Mouse (Mus musculus) lung, embryonic 15.5 days (tissue): ENCODE measurements at regions not wholly inside any gene's neighbourhood (a gene's known extent, or its start where the extent isn't known, plus 50 kb on each side); places are given as distances from the start of the nearest gene placed in this dataset.

ENCODE experiments used
- ATAC-seq: fragments of 200-750 bp; cut with Nextera tagmentation; 2 replicates; pipeline ENCODE4 v1.8.0; 2017; ENCODE audit warnings: moderate number of reproducible peaks, borderline replicate concordance; ENCODE audit not compliant: low FRiP score, low TSS enrichment; ENCODE audit errors: extremely low read depth
- H3K27ac ChIP-seq: fragments of 300-500 bp; sonication (generic); 2 replicates; pipeline ENCODE4 v1.5.1; 2015; ENCODE audit warnings: moderate library complexity, mild to moderate bottlenecking, inconsistent platforms
- H3K27me3 ChIP-seq: fragments of 300-500 bp; sonication (generic); 2 replicates; pipeline ENCODE4 v1.6.1; 2015; ENCODE audit warnings: inconsistent platforms
- H3K36me3 ChIP-seq: fragments of 300-500 bp; sonication (generic); 2 replicates; pipeline ENCODE4 v1.6.1; 2015; ENCODE audit warnings: inconsistent platforms
- H3K4me1 ChIP-seq: fragments of 300-500 bp; sonication (generic); 2 replicates; pipeline ENCODE4 v1.6.1; 2015; ENCODE audit warnings: inconsistent platforms
- H3K4me2 ChIP-seq: fragments of 300-500 bp; sonication (generic); 2 replicates; pipeline ENCODE4 v1.6.1; 2015; ENCODE audit warnings: inconsistent platforms, mild to moderate bottlenecking, moderate library complexity
- H3K4me3 ChIP-seq: fragments of 300-500 bp; sonication (generic); 2 replicates; pipeline ENCODE4 v1.5.1; 2015; ENCODE audit warnings: mild to moderate bottlenecking, inconsistent platforms
- H3K9ac ChIP-seq: fragments of 300-500 bp; sonication (generic); 2 replicates; pipeline ENCODE4 v1.6.1; 2015; ENCODE audit warnings: inconsistent platforms
- H3K9me3 ChIP-seq: fragments of 300-500 bp; sonication (generic); 2 replicates; pipeline ENCODE4 v1.6.1; 2016; ENCODE audit warnings: inconsistent platforms
- WGBS: fragments of 180-500 bp; shearing (Covaris S2); methylation state at CpG from one replicate; pipeline ENCODE4 v1.1.7; 2015; 5-methylcytosine and 5-hydroxymethylcytosine counted together

DNA sequence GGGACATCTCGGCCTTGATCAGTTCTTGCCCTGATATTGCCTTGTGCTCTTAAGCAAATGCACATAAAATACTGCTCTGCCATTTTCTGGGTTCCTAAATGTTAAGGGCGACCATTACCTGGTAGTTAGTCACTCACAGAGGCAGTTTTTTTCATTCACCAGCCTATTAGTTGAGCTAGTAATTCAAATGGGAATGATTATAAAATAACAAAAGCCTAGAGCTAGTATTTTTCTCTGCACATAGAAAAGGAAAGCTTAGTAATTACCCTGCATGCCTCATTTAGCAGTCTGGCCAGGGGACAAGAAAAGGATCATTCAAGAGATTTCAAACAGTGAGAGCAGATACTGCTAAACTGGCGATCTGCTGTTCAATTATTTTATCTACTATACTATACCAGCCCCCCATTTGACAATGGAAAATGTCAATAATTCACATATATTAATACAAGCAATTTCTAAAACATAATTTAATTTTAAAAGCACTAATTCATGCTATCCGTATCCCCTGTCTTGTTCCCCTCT, 645.1 kb downstream of the Pdha2 start:
- Histone ChIP-seq H3K4me1 (no peaks in the 10 kb centered on the region), H3K27me3 (no peaks in the 10 kb centered on the region), H3K9ac (no peak overlapping the region), H3K36me3 (no peaks in the 10 kb centered on the region), H3K9me3 (no peaks in the 10 kb centered on the region), H3K27ac (no peak overlapping the region), H3K4me2 (no peak overlapping the region), H3K4me3 (no peak overlapping the region)
- WGBS = 81% methylated on average over 4 of the region's 4 CpGs
- no peak for ATAC-seq

DNA sequence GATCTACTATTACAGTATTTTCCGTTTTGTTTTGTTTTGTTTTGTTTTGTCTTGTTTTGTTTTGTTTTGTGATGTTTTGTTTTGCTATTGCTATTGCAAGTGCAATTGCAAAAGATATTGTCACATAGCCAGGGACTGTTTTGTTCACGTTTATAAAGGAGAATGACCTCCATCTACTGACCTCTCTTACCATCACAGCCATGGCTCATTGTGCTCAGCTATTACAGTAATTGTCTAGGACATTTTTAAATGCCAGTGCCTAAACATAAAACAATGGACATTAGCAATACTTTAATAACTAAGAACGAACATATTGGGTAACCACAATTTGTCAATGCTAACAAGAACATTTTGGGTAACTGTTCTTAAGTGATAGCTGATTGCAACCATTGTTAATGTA, 657.4 kb downstream of the Pdha2 start:
- Histone ChIP-seq H3K36me3 (no peaks in the 10 kb centered on the region), H3K4me1 (no peaks in the 10 kb centered on the region), H3K4me3 (no peak overlapping the region), H3K27me3 (no peaks in the 10 kb centered on the region), H3K27ac (no peak overlapping the region), H3K9ac (no peak overlapping the region), H3K9me3 (no peaks in the 10 kb centered on the region), H3K4me2 (no peak overlapping the region)
- WGBS = 50% methylated on average over 3 of the region's 3 CpGs
- ATAC-seq = no peak

GRCm38 (mm10) chr3:140548483-140548882, 663.7 kb downstream of the Pdha2 start:
- no peaks in the 10 kb centered on the region for H3K36me3 ChIP-seq
- H3K27ac ChIP-seq = no peak overlapping the region
- no peak overlapping the region for H3K4me2 ChIP-seq
- H3K9me3 ChIP-seq = no peaks in the 10 kb centered on the region
- H3K4me1 ChIP-seq = no peaks in the 10 kb centered on the region
- H3K9ac ChIP-seq = no peak overlapping the region
- 53% methylated on average over 3 of the region's 3 CpGs for WGBS
- H3K4me3 ChIP-seq = no peak overlapping the region
- ATAC-seq = no peak
- no peaks in the 10 kb centered on the region for H3K27me3 ChIP-seq

DNA sequence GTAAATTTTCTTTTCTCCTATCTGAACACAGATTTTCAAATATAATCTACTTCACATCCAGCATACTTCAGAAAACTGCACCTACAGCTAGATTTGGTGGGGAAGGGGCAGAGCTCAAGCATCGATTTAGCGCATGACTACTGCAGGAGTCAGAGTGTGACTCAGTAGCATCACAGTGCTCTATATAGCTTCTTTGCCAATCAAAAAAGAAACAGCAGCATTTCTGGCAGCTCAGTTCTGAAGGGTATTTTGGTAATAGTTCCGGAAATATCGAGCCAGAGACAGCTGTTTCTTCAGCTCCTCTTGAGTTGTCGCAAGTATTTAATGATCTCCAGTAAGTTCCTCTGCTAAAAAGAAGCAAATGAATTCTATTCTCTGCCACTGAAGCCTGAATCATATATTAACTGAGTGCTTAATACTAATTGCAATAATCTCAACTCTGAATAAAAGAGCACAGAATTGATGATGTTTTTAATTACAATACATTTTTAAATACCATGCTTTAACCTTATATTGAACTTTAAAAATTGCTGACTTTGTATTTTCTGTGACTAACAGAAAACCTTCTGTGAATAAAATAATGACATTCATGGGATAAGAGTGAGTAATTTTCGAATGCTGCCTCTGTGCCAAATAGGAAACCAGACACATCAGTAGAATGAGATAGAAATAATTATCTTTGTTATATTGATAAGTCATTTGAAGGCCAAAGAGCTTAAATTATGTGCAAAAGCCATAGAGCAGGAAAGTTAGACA, 680.2 kb downstream of the Pdha2 start:
- Histone ChIP-seq H3K9me3 (no peaks in the 10 kb centered on the region), H3K9ac (no peak overlapping the region), H3K4me3 (no peak overlapping the region), H3K4me1 (no peaks in the 10 kb centered on the region), H3K27me3 (no peaks in the 10 kb centered on the region), H3K4me2 (no peak overlapping the region), H3K27ac (no peak overlapping the region), H3K36me3 (no peaks in the 10 kb centered on the region)
- 76% methylated on average over 6 of the region's 6 CpGs for WGBS
- ATAC-seq = no peak

DNA sequence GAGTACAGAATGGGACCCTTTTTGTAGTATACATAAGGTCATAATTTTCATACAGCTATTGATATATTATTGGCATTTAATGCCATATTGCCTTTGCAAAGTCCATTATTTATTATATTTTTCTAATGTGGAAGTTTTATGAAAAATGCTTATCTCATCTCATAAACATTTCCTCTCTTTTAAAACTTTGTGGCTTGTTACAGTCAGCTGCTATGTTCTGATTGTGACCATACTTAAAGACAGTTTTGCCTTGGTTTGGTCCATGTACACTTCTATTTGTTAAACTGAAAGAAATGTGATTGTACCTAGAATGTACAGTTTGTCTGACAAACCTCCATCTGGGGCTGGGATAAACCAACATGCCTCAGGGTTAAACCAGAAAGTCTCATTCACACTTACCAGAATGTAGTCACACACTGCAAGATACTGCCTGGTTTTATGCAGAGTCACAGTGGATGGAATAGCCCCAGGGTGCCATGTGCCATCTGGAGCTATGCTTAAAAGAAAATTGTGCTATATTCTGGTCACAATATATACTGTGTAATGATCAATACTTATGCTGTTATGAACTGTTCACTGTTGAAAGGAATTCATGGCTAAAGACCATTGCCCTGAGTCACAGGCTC, 690.4 kb downstream of the Pdha2 start:
- ATAC-seq = no peak
- Histone ChIP-seq H3K36me3 (no peaks in the 10 kb centered on the region), H3K4me3 (no peak overlapping the region), H3K4me2 (no peak overlapping the region), H3K27ac (no peak overlapping the region), H3K9ac (no peak overlapping the region), H3K27me3 (no peaks in the 10 kb centered on the region), H3K9me3 (no peaks in the 10 kb centered on the region), H3K4me1 (no peaks in the 10 kb centered on the region)

- no peak overlapping the region for H3K9ac ChIP-seq
- no peaks in the 10 kb centered on the region for H3K36me3 ChIP-seq
- H3K4me1 ChIP-seq = no peaks in the 10 kb centered on the region
- no peak overlapping the region for H3K4me3 ChIP-seq
- H3K4me2 ChIP-seq = no peak overlapping the region
- ATAC-seq = peak; percentile 83; the same call in 1 of the 2 replicates
- H3K27ac ChIP-seq = no peak overlapping the region
- no peaks in the 10 kb centered on the region for H3K9me3 ChIP-seq
- no peaks in the 10 kb centered on the region for H3K27me3 ChIP-seq
Observed at GRCm38 (mm10) chr3:140510835-140511234, 701.3 kb downstream of the Pdha2 start.

DNA sequence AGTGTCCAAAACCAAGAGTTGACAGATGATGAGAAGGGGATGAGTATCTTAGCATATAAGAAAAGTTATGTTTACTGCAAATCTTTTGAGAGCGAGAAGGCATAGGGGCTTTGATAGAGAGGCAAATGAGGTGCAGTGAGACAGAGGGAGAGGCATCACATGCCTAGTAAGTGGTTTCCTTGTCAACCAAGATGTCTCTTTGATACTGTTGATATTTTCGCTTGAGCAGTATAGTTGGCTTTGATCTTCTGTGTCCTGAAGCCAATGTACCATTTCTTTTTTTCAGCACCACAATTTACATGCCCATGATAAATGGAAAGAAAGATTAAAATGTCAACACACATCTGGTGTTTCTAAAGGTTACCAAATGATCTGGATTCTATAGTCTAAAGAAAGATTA, 702.1 kb downstream of the Pdha2 start:
- Histone ChIP-seq H3K9me3 (no peaks in the 10 kb centered on the region), H3K4me2 (no peak overlapping the region), H3K36me3 (no peaks in the 10 kb centered on the region), H3K4me1 (no peaks in the 10 kb centered on the region), H3K4me3 (no peak overlapping the region), H3K9ac (no peak overlapping the region), H3K27me3 (no peaks in the 10 kb centered on the region), H3K27ac (no peak overlapping the region)
- ATAC-seq = peak; percentile 75; the same call in 1 of the 2 replicates
- WGBS = 35% methylated on average over 2 of the region's 2 CpGs

- H3K36me3 ChIP-seq = no peaks in the 10 kb centered on the region
- no peaks in the 10 kb centered on the region for H3K9me3 ChIP-seq
- no peak overlapping the region for H3K27ac ChIP-seq
- no peaks in the 10 kb centered on the region for H3K27me3 ChIP-seq
- no peak for ATAC-seq
- WGBS = 26% methylated on average over 1 of the region's 1 CpGs
- no peak overlapping the region for H3K4me2 ChIP-seq
- H3K9ac ChIP-seq = no peak overlapping the region
- H3K4me1 ChIP-seq = no peaks in the 10 kb centered on the region
- no peak overlapping the region for H3K4me3 ChIP-seq
Observed at GRCm38 (mm10) chr3:140494134-140494533, 718.0 kb downstream of the Pdha2 start.

GRCm38 (mm10) chr3:140477670-140478208, 734.4 kb downstream of the Pdha2 start:
- no peaks in the 10 kb centered on the region for H3K9me3 ChIP-seq
- H3K4me1 ChIP-seq = no peaks in the 10 kb centered on the region
- no peak overlapping the region for H3K27ac ChIP-seq
- H3K27me3 ChIP-seq = no peaks in the 10 kb centered on the region
- no peak overlapping the region for H3K4me3 ChIP-seq
- ATAC-seq = no peak
- no peaks in the 10 kb centered on the region for H3K36me3 ChIP-seq
- H3K4me2 ChIP-seq = no peak overlapping the region
- no peak overlapping the region for H3K9ac ChIP-seq
- WGBS = 79% methylated on average over 3 of the region's 3 CpGs

GRCm38 (mm10) chr3:140476534-140476933, 735.6 kb downstream of the Pdha2 start:
- H3K4me3 ChIP-seq = no peak overlapping the region
- H3K36me3 ChIP-seq = no peaks in the 10 kb centered on the region
- no peak overlapping the region for H3K4me2 ChIP-seq
- no peak for ATAC-seq
- H3K9me3 ChIP-seq = no peaks in the 10 kb centered on the region
- no peaks in the 10 kb centered on the region for H3K4me1 ChIP-seq
- H3K27me3 ChIP-seq = no peaks in the 10 kb centered on the region
- no peak overlapping the region for H3K9ac ChIP-seq
- WGBS = 65% methylated on average over 2 of the region's 2 CpGs
- no peak overlapping the region for H3K27ac ChIP-seq

- Histone ChIP-seq H3K27me3 (no peaks in the 10 kb centered on the region), H3K9me3 (no peaks in the 10 kb centered on the region), H3K27ac (no peak overlapping the region), H3K4me2 (no peak overlapping the region), H3K4me1 (no peaks in the 10 kb centered on the region), H3K36me3 (no peaks in the 10 kb centered on the region), H3K4me3 (no peak overlapping the region), H3K9ac (no peak overlapping the region)
- 56% methylated on average over 8 of the region's 8 CpGs for WGBS
- no peak for ATAC-seq
Observed at GRCm38 (mm10) chr3:140452513-140452912, 759.6 kb downstream of the Pdha2 start.

- 89% methylated on average over 1 of the region's 1 CpGs for WGBS
- Histone ChIP-seq H3K27ac (no peak overlapping the region), H3K9ac (no peak overlapping the region), H3K36me3 (no peaks in the 10 kb centered on the region), H3K4me3 (no peak overlapping the region), H3K27me3 (no peaks in the 10 kb centered on the region), H3K9me3 (no peaks in the 10 kb centered on the region), H3K4me2 (no peak overlapping the region), H3K4me1 (no peaks in the 10 kb centered on the region)
- no peak for ATAC-seq
Observed at GRCm38 (mm10) chr3:140451148-140451547, 761.0 kb downstream of the Pdha2 start.
